Mouse (Mus musculus) kidney, adult 2 months (tissue): ENCODE results near the gene Ctsw.

Experiments used
- CTCF ChIP-seq: fragments of 200-500 bp; conservative IDR thresholded peaks from 2 replicates; pipeline ENCODE4 v1.5.1; 2011; ENCODE audit warnings: low read depth, mild to moderate bottlenecking, control low read depth, low read length, moderate library complexity, mixed read lengths; ENCODE audit not compliant: insufficient read depth, insufficient read length
- POLR2A ChIP-seq: fragments of 200-500 bp; IDR thresholded peaks from one replicate; pipeline ENCODE4 v1.6.1; 2011; ENCODE audit warnings: low read depth, low read length, control low read depth

- no peak for TF ChIP-seq CTCF
- no peak for TF ChIP-seq POLR2A
Measured at GRCm38 (mm10) chr19:5422895-5423443, 45.3 kb downstream of the Ctsw start.
